Mouse (Mus musculus) forebrain, embryonic 13.5 days (tissue): ENCODE measurements at regions not wholly inside any gene's neighbourhood (a gene's known extent, or its start where the extent isn't known, plus 50 kb on each side); places are given as distances from the start of the nearest gene placed in this dataset.

ENCODE experiments used
- ATAC-seq: fragments of 200-750 bp; cut with Nextera tagmentation; 2 replicates; pipeline ENCODE4 v1.8.0; 2017
- H3K27ac ChIP-seq: fragments of 300-500 bp; sonication (generic); 2 replicates; pipeline ENCODE4 v1.5.1; 2015; ENCODE audit warnings: inconsistent platforms, mild to moderate bottlenecking, moderate library complexity
- H3K27me3 ChIP-seq: fragments of 300-500 bp; sonication (generic); 2 replicates; pipeline ENCODE4 v1.6.1; 2015; ENCODE audit warnings: mild to moderate bottlenecking, inconsistent platforms
- H3K36me3 ChIP-seq: fragments of 300-500 bp; sonication (generic); 2 replicates; pipeline ENCODE4 v1.6.1; 2015; ENCODE audit warnings: mild to moderate bottlenecking, inconsistent platforms; ENCODE audit not compliant: poor library complexity, severe bottlenecking
- H3K4me1 ChIP-seq: fragments of 300-500 bp; sonication (generic); 2 replicates; pipeline ENCODE4 v1.6.1; 2015; ENCODE audit warnings: inconsistent platforms
- H3K4me2 ChIP-seq: fragments of 300-500 bp; sonication (generic); 2 replicates; pipeline ENCODE4 v1.6.1; 2015; ENCODE audit warnings: inconsistent platforms, mild to moderate bottlenecking, moderate library complexity
- H3K4me3 ChIP-seq: fragments of 300-500 bp; sonication (generic); 2 replicates; pipeline ENCODE4 v1.5.1; 2015; ENCODE audit warnings: mild to moderate bottlenecking, inconsistent platforms
- H3K9ac ChIP-seq: fragments of 300-500 bp; sonication (generic); 2 replicates; pipeline ENCODE4 v1.6.1; 2015; ENCODE audit warnings: mild to moderate bottlenecking, inconsistent platforms
- H3K9me3 ChIP-seq: fragments of 300-500 bp; sonication (generic); replicated peaks from 2 replicates; pipeline ENCODE4 v1.6.1; 2016; ENCODE audit warnings: inconsistent platforms
- WGBS: fragments of 180-500 bp; shearing (Covaris S2); methylation state at CpG from one replicate; pipeline ENCODE4 v1.1.7; 2015; 5-methylcytosine and 5-hydroxymethylcytosine counted together

- Histone ChIP-seq H3K4me2 (no peak overlapping the region), H3K9ac (no peak overlapping the region), H3K9me3 (no peaks in the 10 kb centered on the region), H3K36me3 (no peaks in the 10 kb centered on the region), H3K27me3 (no peaks in the 10 kb centered on the region), H3K4me3 (no peak overlapping the region), H3K4me1 (no peaks in the 10 kb centered on the region), H3K27ac (no peak overlapping the region)
- ATAC-seq, result no peak
- 48% methylated on average over 1 of the region's 1 CpGs for WGBS
Measured at GRCm38 (mm10) chr5:40780363-40780762, 927.6 kb downstream of the Rab28 start.

- no peaks in the 10 kb centered on the region for H3K36me3 ChIP-seq
- no peak overlapping the region for H3K4me3 ChIP-seq
- no peaks in the 10 kb centered on the region for H3K9me3 ChIP-seq
- no peaks in the 10 kb centered on the region for H3K4me1 ChIP-seq
- no peaks in the 10 kb centered on the region for H3K27me3 ChIP-seq
- no peak overlapping the region for H3K9ac ChIP-seq
- 95% methylated on average over 1 of the region's 1 CpGs for WGBS
- ATAC-seq, result no peak
- H3K27ac ChIP-seq, result no peak overlapping the region
- no peak overlapping the region for H3K4me2 ChIP-seq
Measured at GRCm38 (mm10) chr5:40779902-40780301, 928.1 kb downstream of the Rab28 start.

- H3K4me2 ChIP-seq, result no peak overlapping the region
- H3K4me3 ChIP-seq, result no peak overlapping the region
- H3K9me3 ChIP-seq, result no peaks in the 10 kb centered on the region
- no peaks in the 10 kb centered on the region for H3K4me1 ChIP-seq
- whole genome bisulfite sequencing, result 96% methylated on average over 2 of the region's 2 CpGs
- no peak overlapping the region for H3K27ac ChIP-seq
- H3K9ac ChIP-seq, result no peak overlapping the region
- no peaks in the 10 kb centered on the region for H3K27me3 ChIP-seq
- ATAC-seq, result no peak
- no peaks in the 10 kb centered on the region for H3K36me3 ChIP-seq
Measured at GRCm38 (mm10) chr5:40775856-40776255, 932.1 kb downstream of the Rab28 start.

- no peak overlapping the region for H3K27ac ChIP-seq
- H3K4me2 ChIP-seq, result no peak overlapping the region
- H3K27me3 ChIP-seq, result no peaks in the 10 kb centered on the region
- no peak overlapping the region for H3K9ac ChIP-seq
- 72% methylated on average over 2 of the region's 2 CpGs for WGBS
- no peaks in the 10 kb centered on the region for H3K36me3 ChIP-seq
- no peaks in the 10 kb centered on the region for H3K4me1 ChIP-seq
- no peak overlapping the region for H3K4me3 ChIP-seq
- ATAC-seq, result no peak
- no peaks in the 10 kb centered on the region for H3K9me3 ChIP-seq
Measured at GRCm38 (mm10) chr5:40760224-40760623, 947.7 kb downstream of the Rab28 start.

- Histone ChIP-seq H3K27me3 (no peaks in the 10 kb centered on the region), H3K9ac (no peak overlapping the region), H3K4me3 (no peak overlapping the region), H3K27ac (no peak overlapping the region), H3K4me2 (no peak overlapping the region), H3K4me1 (no peaks in the 10 kb centered on the region), H3K36me3 (no peaks in the 10 kb centered on the region), H3K9me3 (no peaks in the 10 kb centered on the region)
- ATAC-seq, result no peak
- 84% methylated on average over 1 of the region's 1 CpGs for WGBS
Measured at GRCm38 (mm10) chr5:40750044-40750443, 957.9 kb downstream of the Rab28 start.

GRCm38 (mm10) chr5:40735660-40736059, 972.3 kb downstream of the Rab28 start:
- H3K27ac ChIP-seq, result no peak overlapping the region
- peaks cover 6% of the 10 kb centered on the region; the same call in 1 of the 2 replicates for H3K4me1 ChIP-seq
- no peak overlapping the region for H3K4me3 ChIP-seq
- H3K9me3 ChIP-seq, result no peaks in the 10 kb centered on the region
- no peaks in the 10 kb centered on the region for H3K36me3 ChIP-seq
- no peak overlapping the region for H3K4me2 ChIP-seq
- no peak for ATAC-seq
- H3K27me3 ChIP-seq, result no peaks in the 10 kb centered on the region
- no peak overlapping the region for H3K9ac ChIP-seq
- WGBS, result 86% methylated on average over 7 of the region's 7 CpGs

- WGBS, result 48% methylated on average over 2 of the region's 2 CpGs
- Histone ChIP-seq H3K27ac (no peak overlapping the region), H3K4me2 (no peak overlapping the region), H3K9ac (no peak overlapping the region), H3K36me3 (no peaks in the 10 kb centered on the region), H3K4me3 (no peak overlapping the region), H3K27me3 (no peaks in the 10 kb centered on the region), H3K9me3 (no peaks in the 10 kb centered on the region), H3K4me1 (peaks cover 6% of the 10 kb centered on the region; the same call in 1 of the 2 replicates)
- ATAC-seq, result peak; percentile 59
Measured at GRCm38 (mm10) chr5:40733844-40734566, 974.0 kb downstream of the Rab28 start.

- WGBS, result 85% methylated on average over 3 of the region's 3 CpGs
- H3K9ac ChIP-seq, result no peak overlapping the region
- no peaks in the 10 kb centered on the region for H3K36me3 ChIP-seq
- H3K4me1 ChIP-seq, result no peaks in the 10 kb centered on the region
- no peak overlapping the region for H3K4me2 ChIP-seq
- ATAC-seq, result no peak
- H3K27ac ChIP-seq, result no peak overlapping the region
- H3K9me3 ChIP-seq, result no peaks in the 10 kb centered on the region
- H3K4me3 ChIP-seq, result no peak overlapping the region
- no peaks in the 10 kb centered on the region for H3K27me3 ChIP-seq
Measured at GRCm38 (mm10) chr5:40714497-40715128, 959.3 kb upstream of the Hs3st1 start.

- Histone ChIP-seq H3K4me2 (no peak overlapping the region), H3K9me3 (no peaks in the 10 kb centered on the region), H3K9ac (no peak overlapping the region), H3K4me3 (no peak overlapping the region), H3K27ac (no peak overlapping the region), H3K27me3 (no peaks in the 10 kb centered on the region), H3K4me1 (no peaks in the 10 kb centered on the region), H3K36me3 (no peaks in the 10 kb centered on the region)
- ATAC-seq, result no peak
- 77% methylated on average over 5 of the region's 5 CpGs for WGBS
Measured at GRCm38 (mm10) chr5:40701651-40702050, 946.4 kb upstream of the Hs3st1 start.

- no peak overlapping the region for H3K4me3 ChIP-seq
- no peak overlapping the region for H3K27ac ChIP-seq
- H3K9me3 ChIP-seq, result no peaks in the 10 kb centered on the region
- no peaks in the 10 kb centered on the region for H3K4me1 ChIP-seq
- no peak overlapping the region for H3K4me2 ChIP-seq
- WGBS, result 84% methylated on average over 3 of the region's 3 CpGs
- H3K27me3 ChIP-seq, result no peaks in the 10 kb centered on the region
- no peak overlapping the region for H3K9ac ChIP-seq
- ATAC-seq, result peak; percentile 81; the same call in 1 of the 2 replicates
- H3K36me3 ChIP-seq, result no peaks in the 10 kb centered on the region
Measured at GRCm38 (mm10) chr5:40697517-40698298, 942.4 kb upstream of the Hs3st1 start.
